26 mouse cellular contexts compared by ENCODE assay signal in genomic region chr19:47023546-47023945, GRCm38 (mm10). TPM values are rescaled to one million over a fixed set of nuclear protein-coding genes. Genes with fewer than 3 reads are reported as not detected.
"Had no signal": no experiment of that assay in that cellular context is flagged by ENCODE, and none has a peak within 500 bp of the region (broad histone marks: within the 10 kb centered on the region; RNA-seq: fewer than 3 reads in every experiment).

No protein-coding gene starts in this region.

- H3K9ac ChIP-seq: embryonic facial prominence, embryonic 12.5 days; embryonic facial prominence, embryonic 13.5 days; embryonic facial prominence, embryonic 15.5 days; forebrain, embryonic 12.5 days; forebrain, embryonic 13.5 days; forebrain, embryonic 15.5 days; forebrain, postnatal 0 days had no signal

- H3K4me3 ChIP-seq: embryonic facial prominence, embryonic 10.5 days; embryonic facial prominence, embryonic 12.5 days; embryonic facial prominence, embryonic 13.5 days; embryonic facial prominence, embryonic 15.5 days; erythroblast, embryonic 14.5 days; forebrain, embryonic 10.5 days; forebrain, embryonic 12.5 days; forebrain, embryonic 13.5 days; forebrain, embryonic 15.5 days; gastrocnemius, adult 2 months; heart, adult 2 months; heart, embryonic 10.5 days had no signal

- DNase-seq: cerebellum, postnatal 10 days; cerebellum, postnatal 14 days; cerebellum, postnatal 25 days; cerebellum, postnatal 36 days; embryo, embryonic 11 days; forebrain, postnatal 0 days; gastrocnemius, adult 2 months; gastrocnemius, postnatal 10 days; gastrocnemius, postnatal 14 days; gastrocnemius, postnatal 25 days; gastrocnemius, postnatal 36 days; heart, adult 11 months; heart, adult 18-20 months; heart, adult 2 months had no signal

- H3K4me2 ChIP-seq: embryonic facial prominence, embryonic 12.5 days; embryonic facial prominence, embryonic 13.5 days; embryonic facial prominence, embryonic 15.5 days; forebrain, embryonic 12.5 days; forebrain, embryonic 13.5 days; forebrain, embryonic 15.5 days had no signal

- ATAC-seq: forebrain, embryonic 13.5 days; forebrain, embryonic 14.5 days; forebrain, embryonic 15.5 days; forebrain, embryonic 16.5 days; forebrain, postnatal 0 days had no signal

- H3K9me3 ChIP-seq: embryonic facial prominence, embryonic 10.5 days; embryonic facial prominence, embryonic 12.5 days; embryonic facial prominence, embryonic 13.5 days; embryonic facial prominence, embryonic 15.5 days; forebrain, embryonic 10.5 days; forebrain, embryonic 12.5 days; forebrain, embryonic 13.5 days; forebrain, embryonic 15.5 days; heart, embryonic 10.5 days had no signal

- H3K27me3 ChIP-seq: forebrain, embryonic 12.5 days; forebrain, embryonic 13.5 days; forebrain, embryonic 15.5 days had no signal

- H3K4me1 ChIP-seq: embryonic facial prominence, embryonic 13.5 days; embryonic facial prominence, embryonic 15.5 days had no signal

- H3K27ac ChIP-seq: embryonic facial prominence, embryonic 10.5 days; embryonic facial prominence, embryonic 12.5 days; embryonic facial prominence, embryonic 13.5 days; embryonic facial prominence, embryonic 15.5 days; forebrain, embryonic 10.5 days; forebrain, embryonic 12.5 days; forebrain, embryonic 13.5 days; forebrain, embryonic 15.5 days; gastrocnemius, adult 2 months; heart, adult 2 months; heart, embryonic 10.5 days had no signal

- H3K36me3 ChIP-seq: embryonic facial prominence, embryonic 10.5 days; embryonic facial prominence, embryonic 12.5 days; embryonic facial prominence, embryonic 13.5 days; embryonic facial prominence, embryonic 15.5 days; forebrain, embryonic 10.5 days; heart, embryonic 10.5 days had no signal

RNA-seq across cellular contexts. Expression of gene Ina, which starts 9.0 kb away (rescaled TPM):
- polyA plus RNA-seq: erythroblast, embryonic 14.5 days had no signal
